Mouse (Mus musculus): ENCODE results near the gene Drc3. TPM values are rescaled to one million over a fixed set of nuclear protein-coding genes. Genes with fewer than 3 reads are reported as not detected.

Drc3 gene
- total RNA-seq, 2 experiments from 2014 or later = 5.2 to 7.3 TPM

DNA sequence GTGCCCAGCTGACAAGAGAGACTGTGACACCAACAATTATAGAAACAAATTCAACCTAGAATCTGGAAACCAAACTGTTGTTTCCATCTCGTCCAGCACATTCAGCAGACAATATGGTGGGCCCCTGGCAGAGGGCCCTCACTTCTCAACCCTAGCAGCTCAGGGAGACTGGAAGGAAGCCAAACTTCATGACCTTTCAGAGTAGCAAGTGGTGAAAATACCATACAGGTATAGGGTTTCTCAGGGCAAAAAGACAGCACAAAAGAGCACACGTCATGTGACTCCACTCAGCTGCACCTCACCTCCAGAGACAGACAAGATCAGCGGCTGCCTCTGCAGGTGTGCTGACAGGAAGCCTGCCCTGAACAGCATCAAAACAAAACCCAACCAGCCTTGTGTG is 19.0 kb upstream of the Drc3 start:
- DNase-seq (ENCODE audit: low spot score in 2 of 2) = peak in 1 of 2 experiments; percentile 55

DNA sequence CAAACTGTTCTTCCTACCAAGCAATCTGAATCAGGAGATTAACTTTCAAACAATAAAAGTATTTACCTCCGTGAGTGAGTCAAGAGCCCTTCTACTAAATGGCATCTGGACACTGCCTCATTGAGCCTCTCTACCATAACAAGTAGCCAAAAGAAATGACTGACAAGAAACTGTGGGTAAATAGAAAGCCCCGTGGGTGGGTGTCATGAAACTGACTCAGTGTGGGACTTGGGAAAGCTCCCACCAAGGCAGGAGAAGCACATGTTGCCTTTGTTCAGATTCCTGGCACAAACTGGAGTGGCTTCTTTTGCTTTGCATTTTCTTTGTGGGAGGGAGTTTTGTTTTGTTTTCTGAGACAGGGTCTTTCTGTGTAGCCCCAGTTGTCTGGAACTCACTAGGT is 17.4 kb upstream of the Drc3 start:
- DNase-seq (ENCODE audit: low spot score in 2 of 2) = no peak

DNA sequence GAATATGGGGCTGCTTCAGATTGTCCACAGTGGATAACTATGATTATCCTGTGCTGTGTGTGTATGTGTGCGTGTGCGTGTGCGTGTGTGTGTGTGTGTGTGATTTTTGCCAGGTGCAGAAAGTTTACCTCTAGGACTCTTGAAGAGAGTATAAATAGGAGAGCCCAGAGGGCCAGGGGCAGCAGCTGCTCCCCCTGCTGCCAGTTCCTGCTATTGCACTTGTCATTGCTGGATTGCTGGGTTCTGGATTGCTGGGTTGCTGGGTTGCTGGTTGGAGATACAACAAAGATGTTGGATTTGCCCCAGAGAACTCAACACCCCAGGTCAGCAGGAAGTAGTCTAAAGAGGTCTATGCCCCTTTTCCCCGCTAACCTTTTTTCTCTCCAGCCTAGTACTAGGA is 14.8 kb upstream of the Drc3 start:
- no peak for DNase-seq (ENCODE audit: low spot score in 2 of 2)

DNA sequence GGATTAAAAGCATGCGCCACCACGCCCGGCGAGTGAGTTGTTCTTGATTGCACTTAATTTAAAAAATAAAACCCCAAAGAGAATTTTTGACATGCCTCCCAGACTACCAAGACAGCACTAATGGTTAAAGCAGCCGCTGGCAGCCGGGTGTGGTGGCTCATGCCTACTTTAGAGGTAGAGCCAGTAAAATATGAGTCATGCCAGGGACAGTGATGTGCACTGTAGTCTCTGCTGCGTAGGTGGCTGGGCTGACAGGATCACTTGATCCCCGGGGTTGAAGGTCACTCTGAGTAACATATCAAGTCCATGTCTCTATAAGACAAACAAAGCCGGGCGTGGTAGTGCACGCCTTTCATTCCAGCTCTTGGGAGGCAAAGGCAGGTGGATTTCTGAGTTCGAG is 13.8 kb upstream of the Drc3 start:
- DNase-seq (ENCODE audit: low spot score in 2 of 2) = no peak

DNA sequence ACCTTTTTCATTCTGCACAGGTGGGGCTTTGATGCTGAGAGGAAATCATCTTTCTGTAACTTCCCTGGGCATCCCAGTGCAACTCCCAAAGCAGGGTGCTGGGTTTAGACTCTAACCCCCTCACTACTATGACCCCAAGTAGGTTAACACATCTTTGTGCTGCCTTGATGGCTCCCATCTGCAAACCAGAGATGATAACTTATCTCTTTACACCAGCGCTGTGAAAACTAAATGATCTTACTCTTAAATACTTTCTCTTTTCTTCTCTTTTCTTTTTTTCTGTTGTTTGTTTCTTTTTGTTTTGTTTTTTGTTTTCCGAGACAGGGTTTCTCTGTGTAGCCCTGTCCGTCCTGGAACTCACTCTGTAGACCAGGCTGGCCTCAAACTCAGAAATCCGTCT is 7.3 kb upstream of the Drc3 start:
- DNase-seq (ENCODE audit: low spot score in 2 of 2) = no peak

DNA sequence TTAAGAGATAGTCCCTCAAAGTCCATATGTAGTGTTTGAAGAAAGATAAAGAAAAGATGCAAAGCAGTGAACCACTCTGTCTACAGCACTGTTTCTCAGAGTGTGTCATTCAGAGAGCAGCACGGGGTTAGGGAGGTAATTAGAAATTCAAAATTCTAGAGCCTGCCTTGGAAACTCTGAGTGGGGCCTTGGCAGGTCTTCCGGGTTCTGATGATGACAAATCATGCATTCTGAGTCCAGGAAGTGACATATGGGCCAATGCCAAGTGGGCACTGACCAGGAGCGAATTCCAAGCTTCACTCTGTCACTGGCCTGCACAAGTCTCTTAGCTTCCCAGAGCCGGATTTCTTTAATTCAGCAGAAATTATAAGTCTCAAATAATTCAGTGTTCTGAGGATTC is 6.6 kb upstream of the Drc3 start:
- peak in 1 of 2 experiments; percentile 67 for DNase-seq (ENCODE audit: low spot score in 2 of 2)

DNA sequence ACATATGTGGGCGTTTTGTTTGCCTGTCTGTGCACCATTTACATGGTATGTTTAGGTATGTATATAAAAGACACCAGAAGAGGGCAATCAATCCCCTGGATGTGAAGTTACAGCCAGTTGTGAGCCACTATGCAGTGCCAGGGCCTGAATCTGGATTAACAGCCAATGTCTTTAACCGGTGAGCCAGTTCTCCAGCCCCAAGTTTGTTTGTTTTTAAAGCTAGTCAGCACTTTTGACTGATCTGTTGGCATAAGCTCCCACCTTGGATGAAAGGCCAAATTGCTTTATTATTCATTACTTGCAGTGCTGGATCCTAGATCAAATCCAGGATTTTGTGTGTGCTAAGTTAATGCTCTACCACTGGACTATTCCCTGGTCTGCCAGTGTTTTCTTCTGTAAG is 1.7 kb upstream of the Drc3 start:
- DNase-seq (ENCODE audit: low spot score in 2 of 2) = peak in 1 of 2 experiments; percentile 46

DNA sequence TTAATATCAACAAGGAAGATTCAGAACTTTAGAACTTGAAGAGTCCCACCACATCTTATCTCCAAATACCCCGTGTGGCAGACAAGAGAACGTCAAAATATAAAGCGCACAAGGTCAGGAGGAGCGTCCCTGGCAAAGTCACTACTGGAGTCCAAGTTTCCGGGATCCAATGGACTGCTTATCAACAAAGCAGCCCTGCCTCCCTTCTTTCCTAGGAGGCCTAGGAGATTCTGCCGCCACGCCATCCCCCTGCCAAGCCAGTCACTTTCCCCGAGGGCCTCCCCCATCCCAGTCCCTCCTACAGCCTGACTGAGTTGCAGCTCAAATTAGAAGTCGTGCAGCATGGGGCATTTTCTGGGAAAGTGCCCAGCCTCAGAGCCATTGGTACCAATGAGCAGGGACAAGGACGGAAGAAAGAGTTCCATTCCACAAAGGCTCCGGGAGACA is 1.2 kb upstream of the Drc3 start:
- DNase-seq (ENCODE audit: low spot score in 2 of 2) = peak; percentile 37 to 69

DNA sequence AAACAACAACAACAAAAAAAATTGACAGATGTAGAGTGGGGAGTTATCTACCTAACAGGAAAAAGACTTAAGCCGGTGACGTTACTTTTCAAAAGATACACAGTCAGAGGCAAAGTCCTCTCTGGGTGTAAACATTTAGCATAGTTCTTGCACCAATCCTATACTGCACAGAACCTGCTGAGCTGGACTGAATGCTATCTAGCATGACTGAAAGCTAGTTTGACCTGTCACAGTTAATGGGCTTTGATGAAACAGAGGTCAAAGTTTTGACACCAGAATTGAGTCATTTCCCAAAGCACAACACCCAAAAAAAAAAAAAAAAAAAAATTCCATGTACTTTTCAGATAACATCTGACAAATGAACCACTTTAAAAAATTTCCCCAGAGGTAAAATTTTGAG is 2.8 kb downstream of the Drc3 start:
- no peak for DNase-seq (ENCODE audit: low spot score in 2 of 2)

DNA sequence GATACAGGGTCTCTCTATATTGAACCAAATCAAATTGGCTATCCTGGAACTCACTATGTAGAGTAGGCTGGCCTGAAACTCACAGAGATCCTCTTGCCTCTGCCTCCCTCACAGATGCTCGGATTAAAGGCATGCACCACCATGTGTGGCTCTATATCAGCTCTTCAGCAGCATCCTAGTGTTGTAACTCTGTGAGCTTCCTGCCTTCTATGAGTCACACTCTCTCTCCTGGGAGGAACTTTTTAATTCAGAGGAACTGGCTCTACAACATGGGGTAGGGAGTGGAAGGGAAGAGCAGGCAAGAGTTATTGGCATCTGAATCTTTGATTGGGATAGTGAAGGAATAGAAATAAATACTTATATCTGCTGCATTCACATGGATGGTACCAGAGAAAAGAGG is 4.0 kb downstream of the Drc3 start:
- DNase-seq (ENCODE audit: low spot score in 2 of 2) = no peak

DNA sequence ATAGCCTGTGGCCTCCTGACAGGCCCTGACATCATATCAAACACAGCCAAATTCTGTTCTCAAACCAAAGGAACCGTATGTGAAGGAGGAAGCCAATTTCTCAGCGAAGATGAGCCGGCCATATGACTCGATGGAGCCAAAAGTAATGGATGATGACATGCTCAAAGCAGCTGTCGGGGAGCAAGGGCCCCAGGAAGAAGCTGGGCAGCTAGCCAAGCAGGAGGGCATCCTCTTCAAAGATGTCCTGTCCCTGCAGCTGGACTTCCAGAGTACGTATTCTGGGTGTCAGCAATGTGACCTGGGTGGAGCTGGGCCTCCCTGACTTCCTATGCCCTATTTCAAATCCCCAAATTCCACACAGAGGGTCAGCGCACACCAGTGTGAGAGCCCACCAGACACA is 5.4 kb downstream of the Drc3 start:
- no peak for DNase-seq (ENCODE audit: low spot score in 2 of 2)

DNA sequence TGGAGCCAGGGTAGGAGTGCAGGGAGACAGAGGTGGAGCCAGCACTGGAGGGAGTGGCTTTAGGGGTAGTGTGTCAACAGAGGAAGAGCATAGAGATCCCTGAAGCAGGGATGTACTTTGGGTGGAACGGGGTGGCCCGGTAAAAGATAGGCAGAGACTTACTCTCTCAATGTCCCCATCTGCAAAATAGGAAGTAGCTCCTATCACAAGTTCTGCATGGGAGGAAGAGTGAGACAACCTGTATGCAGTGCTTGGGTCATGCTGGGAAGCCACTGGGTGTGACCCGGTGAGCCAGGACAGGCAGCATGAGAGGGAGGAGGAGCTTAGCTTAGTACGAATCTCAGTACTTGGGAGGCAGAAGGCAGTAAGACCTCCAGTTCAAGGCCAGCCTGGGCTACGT is 6.0 kb downstream of the Drc3 start:
- no peak for DNase-seq (ENCODE audit: low spot score in 2 of 2)

DNA sequence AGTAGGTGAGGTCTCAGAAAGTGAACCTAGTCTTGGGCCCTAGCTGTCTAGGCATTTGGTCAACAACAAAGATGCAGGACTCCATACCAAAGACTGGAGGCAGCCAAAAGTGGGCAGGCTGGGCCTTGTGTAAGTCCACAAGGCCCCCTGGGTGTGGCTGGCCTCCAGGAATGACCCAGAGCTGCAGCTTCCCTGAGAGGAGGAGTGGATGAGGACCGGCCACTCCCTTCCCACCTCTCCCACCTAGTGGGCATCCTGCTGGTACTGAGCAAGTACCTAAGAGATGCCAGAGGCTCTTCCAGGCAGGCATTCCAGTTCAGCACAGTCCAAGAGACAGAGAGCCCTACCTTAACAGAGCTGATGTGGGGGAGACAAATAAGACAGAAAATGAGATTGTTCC is 6.8 kb downstream of the Drc3 start:
- no peak for DNase-seq (ENCODE audit: low spot score in 2 of 2)

DNA sequence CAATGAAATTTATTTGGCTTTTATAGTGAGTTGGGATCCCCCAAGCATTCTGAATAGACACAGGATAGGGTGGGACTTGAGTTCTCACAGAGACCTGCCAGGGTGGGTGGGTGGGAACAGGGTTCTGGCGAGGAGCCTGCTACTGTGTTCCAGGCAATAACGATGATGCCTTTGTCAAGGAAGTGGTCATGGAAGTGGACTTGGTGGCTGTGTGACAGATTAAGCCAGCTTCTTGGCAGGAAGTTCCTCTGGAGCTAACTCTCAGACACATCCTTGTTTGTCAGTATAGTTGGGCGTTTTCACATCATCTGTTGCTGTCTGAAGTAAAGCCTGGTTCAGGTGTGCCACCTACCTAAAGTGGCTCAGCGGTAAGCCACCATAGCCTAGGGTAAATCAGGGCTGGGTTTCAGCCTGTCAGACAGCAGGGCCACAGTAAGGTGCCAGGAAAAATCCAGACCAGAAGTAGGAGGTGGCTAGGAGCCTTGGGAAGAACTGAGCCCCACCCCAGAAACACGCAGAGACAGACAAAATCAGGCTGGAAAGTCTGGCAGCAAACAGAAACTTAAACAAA is 7.6 kb downstream of the Drc3 start:
- no peak for DNase-seq (ENCODE audit: low spot score in 2 of 2)

DNA sequence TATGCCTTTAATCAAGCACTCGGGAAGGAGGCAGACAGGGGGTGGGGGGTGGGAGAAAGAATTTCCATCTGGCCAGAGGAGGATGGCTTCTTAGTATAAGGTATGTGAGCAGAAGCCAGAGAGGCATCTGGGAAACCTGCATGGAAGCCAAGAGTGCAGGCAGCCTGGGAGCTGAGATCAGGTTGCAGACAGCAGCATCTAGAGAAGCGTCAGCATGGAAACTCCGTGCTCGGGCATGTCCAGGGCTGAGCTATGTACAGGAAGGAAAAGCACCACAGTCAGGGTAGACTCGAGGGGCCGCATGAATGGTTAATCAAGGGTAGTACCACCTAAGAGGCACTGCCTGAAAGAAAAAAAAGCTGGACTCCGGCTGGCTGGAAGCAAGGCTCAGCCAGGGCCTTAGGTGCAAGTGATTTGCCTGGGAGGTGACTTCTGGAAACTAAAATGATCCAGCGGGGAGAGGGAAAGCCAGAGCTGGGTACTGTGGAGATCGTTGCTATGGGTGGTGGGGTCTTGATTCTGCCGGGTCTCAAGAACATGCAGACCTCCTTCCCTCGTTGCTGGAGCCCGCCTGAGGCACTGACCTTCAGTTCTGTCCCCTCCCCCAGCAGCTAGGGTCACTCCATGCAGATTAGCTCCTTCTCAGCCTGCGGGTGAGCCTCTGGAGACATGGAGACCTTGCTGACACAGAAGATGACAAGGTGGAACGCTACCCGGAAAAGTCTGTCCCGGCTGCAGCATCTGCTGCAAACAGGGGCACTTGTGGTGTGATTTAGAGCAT is 13.3 kb downstream of the Drc3 start:
- DNase-seq (ENCODE audit: low spot score in 2 of 2) = no peak

DNA sequence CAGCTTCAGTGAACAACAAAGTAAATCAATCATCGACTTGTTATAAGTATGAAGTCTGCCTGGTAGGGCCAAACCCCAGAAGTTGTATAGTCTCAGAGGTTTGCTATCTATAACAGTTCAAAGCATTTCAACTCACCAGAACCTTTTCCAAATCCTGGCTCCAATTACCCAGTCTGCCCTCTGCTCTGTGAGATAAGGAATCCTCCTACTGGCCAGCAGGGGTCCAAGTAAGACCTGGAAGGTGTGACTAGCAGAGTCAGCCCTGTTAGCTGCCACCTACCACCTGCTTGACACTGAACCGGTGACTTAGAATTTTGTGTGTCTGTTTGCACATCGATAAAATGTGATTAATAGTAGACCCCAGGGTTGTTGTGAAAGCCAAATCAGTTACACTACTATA is 14.1 kb downstream of the Drc3 start:
- no peak for DNase-seq (ENCODE audit: low spot score in 2 of 2)

DNA sequence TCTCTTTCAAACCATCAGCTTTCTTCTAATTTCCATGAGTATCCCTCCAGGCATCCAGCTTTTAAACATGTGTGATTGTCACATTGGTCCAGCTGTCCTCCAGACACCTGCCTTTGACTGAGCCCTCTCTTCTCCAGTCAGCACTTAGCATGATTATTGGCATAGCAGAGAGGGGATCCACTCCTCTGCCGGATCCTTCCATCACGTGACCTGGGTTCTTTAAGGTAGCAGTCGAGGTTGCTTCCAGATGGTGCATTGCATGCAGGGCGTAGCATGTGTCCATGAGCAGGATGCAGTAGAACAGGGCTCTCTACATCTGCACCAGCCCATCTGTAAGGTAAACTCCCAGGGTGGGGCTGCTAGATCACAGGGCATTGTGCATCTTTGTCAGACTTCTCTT is 15.8 kb downstream of the Drc3 start:
- DNase-seq (ENCODE audit: low spot score in 2 of 2) = no peak

DNA sequence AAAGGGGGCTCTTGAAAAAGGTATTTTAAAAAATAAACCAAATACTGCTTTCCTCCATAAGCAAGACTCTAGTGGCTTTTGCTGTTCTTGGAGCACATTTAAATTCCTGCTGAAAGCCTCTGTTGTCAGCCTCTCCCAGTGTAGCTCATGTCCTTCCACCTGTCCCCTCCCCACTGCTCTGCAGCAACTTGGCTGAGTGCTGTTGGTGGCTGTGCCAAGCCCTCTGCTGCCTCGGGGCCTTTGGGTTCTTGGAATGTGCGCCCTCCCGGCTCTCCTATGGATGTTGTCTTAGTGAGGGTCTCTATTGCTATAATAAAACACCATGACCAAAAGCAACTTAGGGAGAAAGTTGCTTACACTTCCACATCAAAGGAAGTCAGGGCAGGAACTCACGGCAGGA is 16.3 kb downstream of the Drc3 start:
- DNase-seq (ENCODE audit: low spot score in 2 of 2) = no peak

DNA sequence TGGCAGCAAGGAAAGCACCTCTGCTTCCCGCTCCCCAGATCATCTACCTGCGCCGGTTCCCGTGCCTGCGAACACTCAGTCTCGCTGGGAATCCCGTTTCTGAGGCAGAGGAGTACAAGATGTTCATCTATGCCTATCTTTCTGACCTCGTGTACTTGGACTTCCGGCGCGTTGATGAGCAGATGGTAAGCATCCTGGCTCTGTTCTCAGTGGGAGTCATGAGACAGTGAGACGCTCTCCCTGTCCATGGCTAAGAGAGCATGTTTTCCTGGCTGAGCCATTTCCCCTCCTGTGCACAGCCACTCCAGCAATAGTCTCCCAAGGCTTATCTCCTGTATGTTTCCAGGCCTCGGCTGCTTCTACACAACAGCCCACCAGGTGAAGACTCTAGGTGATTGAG is 17.3 kb downstream of the Drc3 start:
- no peak for DNase-seq (ENCODE audit: low spot score in 2 of 2)

DNA sequence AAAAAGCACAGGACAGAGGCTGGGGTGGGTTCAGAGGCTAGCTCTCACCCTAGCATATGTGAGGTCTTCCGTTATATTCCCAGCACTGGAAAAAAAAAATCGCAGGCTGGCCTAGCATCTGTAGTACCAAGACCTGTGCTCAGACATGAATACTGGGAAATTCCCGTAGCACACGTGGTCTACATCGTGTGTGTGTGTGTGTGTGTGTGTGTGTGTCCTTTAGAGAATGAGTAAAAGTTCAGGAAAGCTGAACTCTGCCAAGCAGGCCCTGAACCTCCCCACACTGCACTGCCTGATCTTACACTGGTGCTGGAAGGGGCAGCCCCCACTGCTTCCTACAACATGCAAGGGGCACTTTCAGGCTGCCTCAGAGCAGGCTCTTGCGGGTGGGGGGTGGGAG is 21.4 kb downstream of the Drc3 start:
- no peak for DNase-seq (ENCODE audit: low spot score in 2 of 2)

DNA sequence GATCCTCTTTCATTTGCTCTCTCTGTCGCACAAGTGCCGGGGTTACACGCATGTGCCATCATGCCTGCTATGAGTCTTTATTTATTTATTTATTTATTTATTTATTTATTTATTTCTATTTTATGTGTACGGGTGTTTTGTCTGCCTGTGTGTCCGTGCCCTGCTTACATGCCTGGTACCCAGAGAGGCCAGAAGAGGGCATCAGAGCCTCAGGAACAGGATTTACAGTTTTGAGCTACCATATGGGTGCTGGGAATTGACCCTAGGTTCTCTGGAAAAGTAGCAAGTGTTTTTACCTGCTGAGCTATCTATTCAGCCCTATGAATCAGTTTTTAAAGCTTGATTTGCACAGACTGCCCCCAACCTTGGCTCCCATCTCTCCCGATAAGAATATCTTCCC is 30.4 kb downstream of the Drc3 start:
- no peak for DNase-seq (ENCODE audit: low spot score in 2 of 2)

DNA sequence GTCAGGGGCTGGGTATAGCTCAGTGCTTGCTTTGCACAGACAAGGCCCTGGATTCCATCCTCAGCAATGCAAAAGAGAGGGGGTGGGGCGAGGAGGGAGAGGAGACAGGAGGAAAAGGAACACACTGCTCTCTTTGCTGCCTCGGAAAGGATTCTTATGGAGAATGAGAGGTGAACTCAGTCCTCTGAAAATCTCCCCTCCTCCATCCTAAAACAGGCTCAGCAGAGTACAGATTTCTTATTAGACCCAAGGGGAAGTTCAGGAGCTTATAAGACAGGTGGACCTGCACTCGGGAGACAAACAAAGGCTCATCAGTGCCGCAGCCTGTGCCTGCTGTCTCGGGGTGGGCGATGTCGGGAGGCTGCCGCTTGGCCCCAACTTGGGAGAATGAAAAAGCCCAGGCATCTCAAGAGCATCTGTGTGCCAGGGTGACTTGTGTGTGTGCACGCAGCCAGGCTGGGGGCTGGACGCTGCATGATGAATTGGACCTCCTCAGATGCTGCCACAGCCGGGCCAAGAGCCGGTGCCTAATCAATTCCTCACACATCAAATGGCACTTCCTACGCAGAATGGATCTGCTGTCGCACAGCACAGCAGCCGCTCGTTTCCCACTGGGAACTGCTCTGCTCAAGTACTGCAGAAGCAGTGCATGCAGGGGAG is 31.8 kb downstream of the Drc3 start:
- DNase-seq (ENCODE audit: low spot score in 2 of 2) = peak; percentile 81 to 85

DNA sequence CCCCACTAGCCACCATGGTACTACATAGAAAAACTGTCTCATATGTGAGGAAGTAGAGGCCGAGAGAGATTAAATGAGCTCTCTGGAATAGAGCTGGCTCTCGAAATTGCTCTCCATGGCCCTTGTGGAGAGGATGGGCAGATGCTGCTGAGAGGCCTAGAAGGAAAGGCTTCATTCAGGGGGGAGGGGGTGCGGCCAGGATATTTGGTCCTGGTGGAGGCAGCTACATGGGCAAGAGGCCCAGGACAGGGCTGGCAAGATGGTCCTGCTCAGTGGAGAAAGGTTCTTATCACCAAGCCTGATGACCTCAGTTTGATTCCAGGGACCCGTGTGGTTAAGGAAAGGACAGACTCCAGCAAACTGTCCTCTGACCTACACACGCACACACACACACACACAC is 32.8 kb downstream of the Drc3 start:
- no peak for DNase-seq (ENCODE audit: low spot score in 2 of 2)
